9 mouse cellular contexts compared by ENCODE assay signal in genomic region chr11:113100800-113101199, GRCm38 (mm10).
DNase-seq lines count a peak whose midpoint lies in the region; ATAC-seq and TF ChIP-seq lines count a peak whose summit lies in the region.
"Had no signal": no experiment of that assay in that cellular context is flagged by ENCODE, and none has a peak within 500 bp of the region (broad histone marks: within the 10 kb centered on the region; RNA-seq: fewer than 3 reads in every experiment).

No protein-coding gene starts in this region.

- POLR2A ChIA-PET in Patski (lab: Charles Lee): no interaction called here

- no peak overlapping the region for H3K9ac ChIP-seq in forebrain, embryonic 14.5 days (ENCODE audit: low read length)

- peak; percentile 44 for ATAC-seq in Patski
- ATAC-seq in forebrain, embryonic 14.5 days: no peak
- ATAC-seq in megakaryocyte progenitor cell, adult 5-6 weeks (replicated peaks; ENCODE audit: poor library complexity): peak; percentile 24; the same call in 1 of the 2 replicates

- no peak for DNase-seq in layer of hippocampus, adult 2 months (ENCODE audit: low spot score in 2 of 2)
- DNase-seq in layer of hippocampus, adult 8-10 months (ENCODE audit: low spot score in 2 of 2): no peak
- DNase-seq in Patski (ENCODE audit: low read depth, low spot score): peak; percentile 48
- no peak for DNase-seq in forebrain, embryonic 14.5 days (ENCODE audit: low spot score)
- DNase-seq in right cerebral cortex, postnatal 4 days: no peak
- DNase-seq in adrenal gland, adult 18-20 months (ENCODE audit: low spot score in 2 of 2): no peak
- DNase-seq: thymus, postnatal 25 days had no signal

- WGBS in forebrain, embryonic 14.5 days: 29% methylated on average over 9 of the region's 9 CpGs

- H3K9me3 ChIP-seq in forebrain, embryonic 14.5 days (replicated peaks; ENCODE audit: control insufficient read depth, low read length): no peaks in the 10 kb centered on the region
- H3K9me3 ChIP-seq: heart, embryonic 10.5 days had no signal

- no peaks in the 10 kb centered on the region for H3K27me3 ChIP-seq in Patski
- no peaks in the 10 kb centered on the region for H3K27me3 ChIP-seq in forebrain, embryonic 14.5 days (replicated peaks; ENCODE audit: control insufficient read depth, insufficient read depth, low read length)

- H3K4me3 ChIP-seq in layer of hippocampus, adult 2 months: no peak overlapping the region
- H3K4me3 ChIP-seq in forebrain, embryonic 14.5 days (ENCODE audit: low read depth, low read length): no peak overlapping the region
- H3K4me3 ChIP-seq: heart, embryonic 10.5 days had no signal

- H3K36me3 ChIP-seq in forebrain, embryonic 14.5 days (ENCODE audit: control insufficient read depth, insufficient read depth, low read length): no peaks in the 10 kb centered on the region
- H3K36me3 ChIP-seq: heart, embryonic 10.5 days had no signal

- CTCF ChIA-PET in Patski (lab: Charles Lee): no interaction called here

- peaks cover 21% of the 10 kb centered on the region for H3K4me1 ChIP-seq in forebrain, embryonic 14.5 days (ENCODE audit: control insufficient read depth, insufficient read depth, low read length)

- H3K27ac ChIP-seq in layer of hippocampus, adult 2 months: peak overlapping the region; percentile 53; the same call in 1 of the 2 replicates
- H3K27ac ChIP-seq in forebrain, embryonic 14.5 days (ENCODE audit: low read depth, low read length): peak overlapping the region; percentile 14; the same call in 1 of the 2 replicates
- H3K27ac ChIP-seq: heart, embryonic 10.5 days had no signal

- TF ChIP-seq CTCF in layer of hippocampus, adult 2 months (conservative IDR thresholded peaks at IDR 0.05): no peak
- TF ChIP-seq CTCF in Patski (IDR thresholded peaks at IDR 0.05): no peak

- in situ Hi-C loops in Patski (cut with MboI; ENCODE audit: low pct_unique_long_range_greater_than_20kb): loop anchor here (5.0 kb wide), 1 partner anchor 38 kb away; no protein-coding TSS in a partner anchor

- no peak overlapping the region for H3K4me2 ChIP-seq in forebrain, embryonic 14.5 days (ENCODE audit: low read length)
